Mouse (Mus musculus) myocyte (in vitro differentiated cells): ENCODE measurements around the gene Ssh2.

ENCODE experiments used
- CEBPB ChIP-seq: IDR thresholded peaks from 2 replicates; pipeline ENCODE4 v1.6.1; 2011; ENCODE audit warnings: mild to moderate bottlenecking, moderate library complexity; ENCODE audit not compliant: poor library complexity, insufficient read depth, severe bottlenecking
- E2F4 ChIP-seq: IDR thresholded peaks from one replicate; pipeline ENCODE4 v1.6.1; 2011; ENCODE audit warnings: mild to moderate bottlenecking, control low read depth, moderate library complexity; ENCODE audit not compliant: insufficient read depth
- MAX ChIP-seq: IDR thresholded peaks from one replicate; pipeline ENCODE4 v1.6.1; 2011; ENCODE audit warnings: low read depth, mild to moderate bottlenecking, control low read depth
- MYOD1 ChIP-seq, 3 experiments: IDR thresholded peaks; one replicate each; pipeline ENCODE4 v1.6.1; 2011; ENCODE audit warnings: control low read depth in 2 of 3, low read depth in 2 of 3, mild to moderate bottlenecking in 2 of 3, moderate library complexity in 1 of 3; ENCODE audit not compliant: insufficient read length in 2 of 3, control insufficient read depth in 1 of 3
- MYOG ChIP-seq, 3 experiments: IDR thresholded peaks; one replicate each; pipeline ENCODE4 v1.6.1; 2011; ENCODE audit warnings: control low read depth in 2 of 3, low read depth in 2 of 3, mild to moderate bottlenecking in 2 of 3; ENCODE audit not compliant: insufficient read length in 2 of 3, control insufficient read depth in 1 of 3, insufficient read depth in 1 of 3
- POLR2A ChIP-seq: IDR thresholded peaks from one replicate; pipeline ENCODE4 v1.6.1; 2011; ENCODE audit warnings: low read depth, mild to moderate bottlenecking, control low read depth, moderate library complexity; ENCODE audit not compliant: insufficient read length
- POLR2AphosphoS2 ChIP-seq: IDR thresholded peaks from one replicate; pipeline ENCODE4 v1.6.1; 2011; ENCODE audit warnings: low read depth, control low read depth; ENCODE audit not compliant: insufficient read length
- REST ChIP-seq: IDR thresholded peaks from one replicate; pipeline ENCODE4 v1.6.1; 2011; ENCODE audit warnings: mild to moderate bottlenecking, control low read depth, moderate library complexity; ENCODE audit not compliant: insufficient read depth, insufficient read length
- SRF ChIP-seq: IDR thresholded peaks from one replicate; pipeline ENCODE4 v1.6.1; 2011; ENCODE audit warnings: low read depth; ENCODE audit not compliant: control insufficient read depth, insufficient read length
- TCF12 ChIP-seq: IDR thresholded peaks from one replicate; pipeline ENCODE4 v1.6.1; 2011; ENCODE audit warnings: mild to moderate bottlenecking, control low read depth; ENCODE audit not compliant: poor library complexity, insufficient read depth, severe bottlenecking
- TCF3 ChIP-seq: IDR thresholded peaks from one replicate; pipeline ENCODE4 v1.6.1; 2011; ENCODE audit warnings: low read depth, control low read depth; ENCODE audit not compliant: insufficient read length
- USF1 ChIP-seq: IDR thresholded peaks from one replicate; pipeline ENCODE4 v1.6.1; 2011; ENCODE audit warnings: low read depth, mild to moderate bottlenecking, control low read depth, moderate library complexity

GRCm38 (mm10) chr11:77385706-77386690, 169.9 kb downstream of the Ssh2 start:
- TF ChIP-seq TCF12 (no peak), POLR2A (no peak), USF1 (no peak), CEBPB (peak; percentile 100), MAX (no peak), REST (no peak), MYOG (IDR thresholded peaks at IDR 0.05; ENCODE audit: control insufficient read depth in 1 of 3, insufficient read depth in 1 of 3, insufficient read length in 2 of 3, low read depth in 2 of 3) (peak in 2 of 3 experiments; percentile 5 to 23), TCF3 (no peak), POLR2AphosphoS2 (no peak), SRF (peak; percentile 13), MYOD1 (IDR thresholded peaks at IDR 0.05; ENCODE audit: control insufficient read depth in 1 of 3, insufficient read length in 2 of 3, low read depth in 2 of 3) (peak in 2 of 3 experiments; percentile 25 to 58), E2F4 (no peak)
